Mouse (Mus musculus) neural tube, postnatal 0 days (tissue): ENCODE measurements around the gene Cmip. TPM values are rescaled to one million over a fixed set of nuclear protein-coding genes. Genes with fewer than 3 reads are reported as not detected.

Experiments used
- microRNA-seq: library from miRNA; unstranded; fragments of <30 nt; microRNA quantifications from one replicate; pipeline ENCODE4, GENCODE M21; 2016
- polyA plus RNA-seq: library from polyadenylated mRNA; unstranded; fragments of >200 nt; fragmentation: Nextera tagmentation; extraction: Ambion mirVana; gene quantifications from 2 replicates; pipeline ENCODE4 v1.2.1, GENCODE M21; 2015

Cmip gene
- polyA plus RNA-seq = 225 and 229 TPM in 2 replicates

GRCm38 (mm10) chr8:117257029-117257820 is at the start of gene Cmip:
Gene Cmip, plus strand, starts transcription at chr8:117257064.

DNA sequence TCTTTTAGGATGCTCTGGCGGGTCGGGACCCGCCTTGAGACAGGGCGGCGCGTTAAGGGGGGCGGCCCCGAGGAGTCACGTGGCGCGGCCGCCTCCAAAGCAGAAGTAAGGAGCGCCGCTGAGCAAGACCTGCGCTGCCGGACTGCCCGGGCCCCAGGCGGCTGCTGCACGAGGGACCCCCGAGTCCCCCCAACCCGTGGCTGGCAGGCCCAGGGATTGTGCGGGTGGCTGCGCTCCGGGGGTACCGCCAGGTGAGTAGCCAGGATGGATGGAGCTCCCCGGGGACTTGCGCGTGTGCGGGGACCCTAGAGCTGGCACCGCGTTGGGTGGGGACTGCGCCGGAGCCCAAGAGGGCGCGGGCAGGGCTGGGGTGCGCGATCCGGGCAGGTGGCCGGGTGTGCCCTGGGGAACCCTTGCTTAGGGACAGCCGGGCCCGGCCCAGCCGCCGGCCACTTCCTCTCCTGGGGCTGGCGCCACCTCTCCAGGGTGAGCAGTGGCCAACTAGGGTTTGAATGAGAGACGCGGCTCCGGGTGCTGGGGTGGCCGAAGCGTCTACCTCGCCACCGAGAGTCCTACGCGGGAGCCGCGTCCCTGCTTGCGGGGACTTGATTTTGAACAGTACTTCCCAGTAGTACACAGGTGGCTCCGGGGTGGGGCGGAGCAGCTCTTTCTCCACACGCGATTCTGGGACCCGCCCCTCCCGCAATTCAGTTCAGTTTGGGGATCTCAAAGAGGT is 241.5 kb downstream of the Cmip start, which contains the start of gene Plcg2:
TSS of gene Plcg2 (plus strand) at position 113 of the 736 bp plus-strand sequence.

Small RNA genes within 50 kb of the gene (microRNA-seq; reads per million reads assigned to microRNA genes)
- not detected for gene Mir7077
- not detected for gene Mir7078

Other genes with a start within 250 kb of the Cmip start
- 0.43 and 0.57 TPM in 2 replicates for gene Pkd1l2, start 174.6 kb upstream of the Cmip start, polyA plus RNA-seq
- 0.37 and 0.38 TPM in 2 replicates for gene Bco1, start 161.2 kb upstream of the Cmip start, polyA plus RNA-seq
- 5.6 and 6.2 TPM in 2 replicates for gene Gan, start 98.9 kb upstream of the Cmip start, polyA plus RNA-seq
- gene Plcg2, start 241.2 kb downstream of the Cmip start, polyA plus RNA-seq = 1.7 and 2.1 TPM in 2 replicates